Mouse (Mus musculus): ENCODE data around the gene Igf2. TPM values are rescaled to one million over a fixed set of nuclear protein-coding genes. Genes with fewer than 3 reads are reported as not detected.

The Igf2 gene
- polyA plus RNA-seq (2015; fragmentation: Nextera tagmentation; extraction: Ambion mirVana) = 483 and 499 TPM in 2 replicates

GRCm38 (mm10) chr7:142666659-142667058 is at the start of gene Igf2:
Gene Igf2 (minus strand): TSS chr7:142666816.
- no peak within 1 kb of the TSS for H3K9ac ChIP-seq (ENCODE audit: low read depth, low read length)
- no peaks in the 10 kb centered on the region for H3K4me1 ChIP-seq (replicated peaks; ENCODE audit: control insufficient read depth, insufficient read depth, low read length)
- WGBS = 64% methylated on average over 2 of the region's 2 CpGs
- no peak within 1 kb of the TSS for H3K27ac ChIP-seq (ENCODE audit: low read depth, low read length)
- TF ChIP-seq CTCF (IDR thresholded peaks at IDR 0.05; ENCODE audit: low read depth) = no peak
- H3K36me3 ChIP-seq (ENCODE audit: control insufficient read depth, insufficient read depth) = no peaks in the 10 kb centered on the region; the same call in 1 of the 2 replicates
- peaks cover 13% of the 10 kb centered on the region for H3K9me3 ChIP-seq (ENCODE audit: control insufficient read depth)
- H3K4me3 ChIP-seq (ENCODE audit: low read depth, low read length) = no peak within 1 kb of the TSS
- H3K27me3 ChIP-seq (replicated peaks; ENCODE audit: control insufficient read depth, insufficient read depth, low read length) = peaks cover 47% of the 10 kb centered on the region
- H3K4me2 ChIP-seq (replicated peaks; ENCODE audit: low read depth) = no peak within 1 kb of the TSS
- no peak for ATAC-seq

GRCm38 (mm10) chr7:142714783-142715498 is 48.3 kb upstream of the Igf2 start:
- no peaks in the 10 kb centered on the region for H3K4me1 ChIP-seq (replicated peaks; ENCODE audit: control insufficient read depth, insufficient read depth, low read length)
- no peak for ATAC-seq
- 11% methylated on average over 8 of the region's 8 CpGs for WGBS
- no peaks in the 10 kb centered on the region for H3K9me3 ChIP-seq (ENCODE audit: control insufficient read depth)
- H3K27me3 ChIP-seq (replicated peaks; ENCODE audit: control insufficient read depth, insufficient read depth, low read length) = no peaks in the 10 kb centered on the region
- no peak overlapping the region for H3K4me3 ChIP-seq (ENCODE audit: low read depth, low read length)
- H3K27ac ChIP-seq (ENCODE audit: low read depth, low read length) = no peak overlapping the region
- H3K9ac ChIP-seq (ENCODE audit: low read depth, low read length) = no peak overlapping the region
- TF ChIP-seq CTCF (IDR thresholded peaks at IDR 0.05; ENCODE audit: low read depth) = peak; percentile 80
- H3K36me3 ChIP-seq (ENCODE audit: control insufficient read depth, insufficient read depth) = no peaks in the 10 kb centered on the region
- H3K4me2 ChIP-seq (replicated peaks; ENCODE audit: low read depth) = no peak overlapping the region; the same call in 1 of the 2 replicates

GRCm38 (mm10) chr7:142706873-142707272 is 40.3 kb upstream of the Igf2 start:
- no peak overlapping the region for H3K27ac ChIP-seq (ENCODE audit: low read depth, low read length)
- no peak overlapping the region for H3K4me3 ChIP-seq (ENCODE audit: low read depth, low read length)
- H3K27me3 ChIP-seq (replicated peaks; ENCODE audit: control insufficient read depth, insufficient read depth, low read length) = no peaks in the 10 kb centered on the region
- no peak overlapping the region for H3K4me2 ChIP-seq (replicated peaks; ENCODE audit: low read depth)
- H3K9ac ChIP-seq (ENCODE audit: low read depth, low read length) = no peak overlapping the region
- no peaks in the 10 kb centered on the region for H3K9me3 ChIP-seq (ENCODE audit: control insufficient read depth)
- no peaks in the 10 kb centered on the region for H3K4me1 ChIP-seq (replicated peaks; ENCODE audit: control insufficient read depth, insufficient read depth, low read length)
- TF ChIP-seq CTCF (IDR thresholded peaks at IDR 0.05; ENCODE audit: low read depth) = no peak
- 86% methylated on average over 2 of the region's 2 CpGs for WGBS
- ATAC-seq = no peak
- no peaks in the 10 kb centered on the region for H3K36me3 ChIP-seq (ENCODE audit: control insufficient read depth, insufficient read depth)

GRCm38 (mm10) chr7:142699334-142699860 is 32.8 kb upstream of the Igf2 start:
- H3K27me3 ChIP-seq (replicated peaks; ENCODE audit: control insufficient read depth, insufficient read depth, low read length) = no peaks in the 10 kb centered on the region
- H3K9me3 ChIP-seq (ENCODE audit: control insufficient read depth) = no peaks in the 10 kb centered on the region
- WGBS = 69% methylated on average over 5 of the region's 5 CpGs
- H3K4me1 ChIP-seq (replicated peaks; ENCODE audit: control insufficient read depth, insufficient read depth, low read length) = no peaks in the 10 kb centered on the region
- TF ChIP-seq CTCF (IDR thresholded peaks at IDR 0.05; ENCODE audit: low read depth) = no peak
- H3K36me3 ChIP-seq (ENCODE audit: control insufficient read depth, insufficient read depth) = no peaks in the 10 kb centered on the region
- ATAC-seq = no peak
- no peak overlapping the region for H3K4me2 ChIP-seq (replicated peaks; ENCODE audit: low read depth)
- H3K4me3 ChIP-seq (ENCODE audit: low read depth, low read length) = no peak overlapping the region
- H3K9ac ChIP-seq (ENCODE audit: low read depth, low read length) = no peak overlapping the region
- no peak overlapping the region for H3K27ac ChIP-seq (ENCODE audit: low read depth, low read length)

GRCm38 (mm10) chr7:142678611-142679010 is 12.0 kb upstream of the Igf2 start:
- no peak for ATAC-seq
- Histone ChIP-seq H3K27ac (ENCODE audit: low read depth, low read length) (no peak overlapping the region), H3K4me3 (ENCODE audit: low read depth, low read length) (no peak overlapping the region), H3K4me2 (replicated peaks; ENCODE audit: low read depth) (no peak overlapping the region), H3K36me3 (ENCODE audit: control insufficient read depth, insufficient read depth) (no peaks in the 10 kb centered on the region), H3K9me3 (ENCODE audit: control insufficient read depth) (no peaks in the 10 kb centered on the region), H3K4me1 (replicated peaks; ENCODE audit: control insufficient read depth, insufficient read depth, low read length) (no peaks in the 10 kb centered on the region), H3K27me3 (replicated peaks; ENCODE audit: control insufficient read depth, insufficient read depth, low read length) (no peaks in the 10 kb centered on the region), H3K9ac (ENCODE audit: low read depth, low read length) (no peak overlapping the region)
- no peak for TF ChIP-seq CTCF (IDR thresholded peaks at IDR 0.05; ENCODE audit: low read depth)
- 68% methylated on average over 3 of the region's 3 CpGs for WGBS

DNA sequence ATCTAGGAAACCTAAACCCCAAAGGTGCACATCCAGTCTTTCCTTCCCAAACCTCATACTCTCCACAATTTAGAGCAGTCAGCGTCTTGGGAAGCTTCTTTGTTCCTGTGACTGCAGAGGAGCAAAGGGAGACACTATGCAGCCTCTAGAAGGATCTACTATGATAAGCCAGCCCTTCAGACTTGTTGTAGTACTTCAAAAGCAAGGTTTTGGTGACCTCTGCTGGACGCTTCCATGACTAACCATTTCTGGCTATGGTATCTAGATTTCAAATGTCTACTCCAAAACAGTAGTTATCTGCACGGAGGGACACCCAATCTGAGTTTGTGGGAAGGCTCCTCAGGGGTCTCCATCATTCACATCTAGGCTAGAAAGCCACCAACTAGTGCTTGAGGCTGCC is 9.0 kb upstream of the Igf2 start:
- H3K27me3 ChIP-seq (replicated peaks; ENCODE audit: control insufficient read depth, insufficient read depth, low read length) = no peaks in the 10 kb centered on the region
- H3K4me3 ChIP-seq (ENCODE audit: low read depth, low read length) = no peak overlapping the region
- H3K4me2 ChIP-seq (replicated peaks; ENCODE audit: low read depth) = no peak overlapping the region
- no peak overlapping the region for H3K27ac ChIP-seq (ENCODE audit: low read depth, low read length)
- H3K36me3 ChIP-seq (ENCODE audit: control insufficient read depth, insufficient read depth) = no peaks in the 10 kb centered on the region
- WGBS = 5% methylated on average over 3 of the region's 3 CpGs
- ATAC-seq = no peak
- H3K9ac ChIP-seq (ENCODE audit: low read depth, low read length) = no peak overlapping the region
- peak; percentile 80 for TF ChIP-seq CTCF (IDR thresholded peaks at IDR 0.05; ENCODE audit: low read depth)
- no peaks in the 10 kb centered on the region for H3K4me1 ChIP-seq (replicated peaks; ENCODE audit: control insufficient read depth, insufficient read depth, low read length)
- peaks cover 5% of the 10 kb centered on the region for H3K9me3 ChIP-seq (ENCODE audit: control insufficient read depth)
